Mouse (Mus musculus): ENCODE measurements around the gene Fam76a.

DNA sequence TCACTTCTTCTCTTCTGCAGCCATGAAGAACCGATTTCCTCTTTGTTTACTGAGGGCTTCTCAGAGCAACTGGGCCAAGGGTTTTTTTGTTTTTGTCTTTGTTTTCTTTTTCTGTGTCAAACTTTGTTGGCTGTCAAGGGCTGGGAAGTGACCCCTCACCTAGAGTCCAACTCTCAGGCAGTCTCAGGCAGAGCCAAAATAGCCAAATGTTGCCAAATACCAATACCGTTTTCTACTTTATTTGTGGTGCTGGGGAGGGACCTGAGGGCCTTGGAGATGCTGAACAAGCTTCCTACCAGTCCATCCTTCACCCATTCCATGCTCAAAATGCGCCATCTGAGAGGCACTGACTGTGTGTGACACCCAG is 37.3 kb upstream of the Fam76a start:
- TF ChIP-seq CTCF (IDR thresholded peaks at IDR 0.05; ENCODE audit: extremely low read depth, insufficient read depth, low read length) (no peak), POLR2A (IDR thresholded peaks at IDR 0.05; ENCODE audit: extremely low read depth, insufficient read depth, low read length) (no peak)

Measured in cortical plate, adult 2 months (tissue).